Mouse (Mus musculus): ENCODE measurements around the gene Cep72. TPM values are rescaled to one million over a fixed set of nuclear protein-coding genes. Genes with fewer than 3 reads are reported as not detected.

Gene Cep72
- polyA plus RNA-seq, 1 experiment from 2014 or later = 14.7 TPM

Other genes starting within 250 kb of the Cep72 start
- 3.0 and 4.3 TPM in 2 replicates for gene Nkd2, start 214.7 kb downstream of the Cep72 start, polyA plus RNA-seq (2014; fragmentation: Nextera tagmentation; extraction: Ambion mirVana)
- 35.2 and 44.4 TPM in 2 replicates for gene Trip13, start 124.5 kb downstream of the Cep72 start, polyA plus RNA-seq (2014; fragmentation: Nextera tagmentation; extraction: Ambion mirVana)
- gene Brd9, start 124.5 kb downstream of the Cep72 start, polyA plus RNA-seq (2014; fragmentation: Nextera tagmentation; extraction: Ambion mirVana) = 55.2 and 57.8 TPM in 2 replicates
- gene Zdhhc11, start 98.4 kb downstream of the Cep72 start, polyA plus RNA-seq (2014; fragmentation: Nextera tagmentation; extraction: Ambion mirVana) = not detected in 2 replicates
- 1.4 and 1.8 TPM in 2 replicates for gene Tppp, start 52.9 kb downstream of the Cep72 start, polyA plus RNA-seq (2014; fragmentation: Nextera tagmentation; extraction: Ambion mirVana)
- not detected in 2 replicates for gene Slc9a3, start 59.2 kb upstream of the Cep72 start, polyA plus RNA-seq (2014; fragmentation: Nextera tagmentation; extraction: Ambion mirVana)
- gene Exoc3, start 146.4 kb upstream of the Cep72 start, polyA plus RNA-seq (2014; fragmentation: Nextera tagmentation; extraction: Ambion mirVana) = 82.1 and 86.8 TPM in 2 replicates
- gene Ahrr, start 230.0 kb upstream of the Cep72 start, polyA plus RNA-seq (2014; fragmentation: Nextera tagmentation; extraction: Ambion mirVana) = 0.41 and 0.54 TPM in 2 replicates